Mouse (Mus musculus) cortical plate, adult 2 months (tissue): Measurements from ENCODE around the gene Ifitm10. TPM values are rescaled to one million over a fixed set of nuclear protein-coding genes. Genes with fewer than 3 reads are reported as not detected.

Source experiments
- H3K27ac ChIP-seq: fragments of 200-500 bp; 2 replicates; pipeline ENCODE4 v1.5.1; 2012; ENCODE audit warnings: low read length, control low read depth, inconsistent platforms; ENCODE audit not compliant: insufficient read depth
- H3K4me1 ChIP-seq: fragments of 200-500 bp; 2 replicates; pipeline ENCODE4 v1.6.1; 2011; ENCODE audit warnings: low read length; ENCODE audit not compliant: control insufficient read depth, insufficient read depth
- H3K4me3 ChIP-seq: fragments of 200-500 bp; 2 replicates; pipeline ENCODE4 v1.5.1; 2011; ENCODE audit warnings: mild to moderate bottlenecking, low read length, control low read depth; ENCODE audit not compliant: insufficient read depth
- CTCF ChIP-seq: fragments of 200-500 bp; IDR thresholded peaks from 2 replicates; pipeline ENCODE4 v1.5.1; 2011; ENCODE audit warnings: mild to moderate bottlenecking, control low read depth, low read length; ENCODE audit not compliant: insufficient read depth; ENCODE audit errors: extremely low read depth
- POLR2A ChIP-seq: fragments of 200-500 bp; IDR thresholded peaks from 2 replicates; pipeline ENCODE4 v1.6.1; 2011; ENCODE audit warnings: mild to moderate bottlenecking, low read length, control low read depth; ENCODE audit not compliant: insufficient read depth; ENCODE audit errors: extremely low read depth
- polyA plus RNA-seq: library from polyadenylated mRNA; depleted of rRNA; stranded (reverse); fragments of >200 nt; gene quantifications from 2 replicates; pipeline ENCODE4 v1.2.3, GENCODE M21; 2012

The Ifitm10 gene
- polyA plus RNA-seq, 1 experiment: 43.0 TPM

- Histone ChIP-seq H3K4me3 (no peak within 1 kb of the TSS), H3K4me1 (peaks cover 6% of the 10 kb centered on the region), H3K27ac (no peak within 1 kb of the TSS)
- no peak for TF ChIP-seq CTCF
- no peak for TF ChIP-seq POLR2A
These were observed 9.0 kb upstream of the Ifitm10 start, which contains the start of gene Gm49369 for GRCm38 (mm10) chr7:142382567-142382966. TSS of gene Gm49369 (minus strand) at chr7:142382667.

- no peak overlapping the region for H3K27ac ChIP-seq
- no peak for TF ChIP-seq POLR2A
- no peak for TF ChIP-seq CTCF
- no peak overlapping the region for H3K4me3 ChIP-seq
- peaks cover 3% of the 10 kb centered on the region for H3K4me1 ChIP-seq
These were observed 7.6 kb upstream of the Ifitm10 start for GRCm38 (mm10) chr7:142381175-142381574.

- H3K4me1 ChIP-seq: no peaks in the 10 kb centered on the region
- no peak overlapping the region for H3K4me3 ChIP-seq
- no peak for TF ChIP-seq CTCF
- TF ChIP-seq POLR2A: no peak
- no peak overlapping the region for H3K27ac ChIP-seq
These were observed 5.6 kb upstream of the Ifitm10 start for GRCm38 (mm10) chr7:142379186-142379585.

- TF ChIP-seq CTCF (no peak), POLR2A (no peak)
- Histone ChIP-seq H3K27ac (no peak overlapping the region), H3K4me3 (no peak overlapping the region), H3K4me1 (0 out of 2 replicates have a peak, but pooled peaks cover 2% of the 10 kb centered on the region)
These were observed 3.8 kb upstream of the Ifitm10 start for GRCm38 (mm10) chr7:142377233-142377925.

- TF ChIP-seq POLR2A: no peak
- TF ChIP-seq CTCF: no peak
- Histone ChIP-seq H3K27ac (no peak overlapping the region), H3K4me1 (0 out of 2 replicates have a peak, but pooled peaks cover 2% of the 10 kb centered on the region), H3K4me3 (no peak overlapping the region)
These were observed 2.5 kb upstream of the Ifitm10 start for GRCm38 (mm10) chr7:142376096-142376495.

- H3K4me3 ChIP-seq: no peak overlapping the region
These were observed 1.7 kb upstream of the Ifitm10 start for GRCm38 (mm10) chr7:142375261-142375724.

GRCm38 (mm10) chr7:142374413-142375015, 961 bp upstream of the Ifitm10 start:
- TF ChIP-seq POLR2A (no peak), CTCF (no peak)
- Histone ChIP-seq H3K27ac (no peak overlapping the region), H3K4me3 (no peak overlapping the region), H3K4me1 (0 out of 2 replicates have a peak, but pooled peaks cover 2% of the 10 kb centered on the region)

More at GRCm38 (mm10) chr7:142375261-142375724, 1.7 kb upstream of the Ifitm10 start:
- Histone ChIP-seq H3K4me1 (0 out of 2 replicates have a peak, but pooled peaks cover 2% of the 10 kb centered on the region), H3K27ac (peak overlapping the region; percentile 60)
- no peak for TF ChIP-seq CTCF
- no peak for TF ChIP-seq POLR2A

- TF ChIP-seq POLR2A: no peak
- Histone ChIP-seq H3K27ac (no peak overlapping the region), H3K4me1 (0 out of 2 replicates have a peak, but pooled peaks cover 2% of the 10 kb centered on the region), H3K4me3 (no peak overlapping the region; the same call in 1 of the 2 replicates)
These were observed 514 bp downstream of the Ifitm10 start for GRCm38 (mm10) chr7:142373039-142373438.

GRCm38 (mm10) chr7:142371768-142372661, 1.5 kb downstream of the Ifitm10 start:
- 0 out of 2 replicates have a peak, but pooled peaks cover 2% of the 10 kb centered on the region for H3K4me1 ChIP-seq
- H3K27ac ChIP-seq: peak overlapping the region; percentile 61
- no peak for TF ChIP-seq CTCF
- TF ChIP-seq POLR2A: no peak
- peak overlapping the region; percentile 74 for H3K4me3 ChIP-seq

- Histone ChIP-seq H3K27ac (peak overlapping the region; percentile 45; the same call in 1 of the 2 replicates), H3K4me3 (peak overlapping the region; percentile 74), H3K4me1 (0 out of 2 replicates have a peak, but pooled peaks cover 2% of the 10 kb centered on the region)
- no peak for TF ChIP-seq CTCF
- TF ChIP-seq POLR2A: no peak
These were observed 2.2 kb downstream of the Ifitm10 start for GRCm38 (mm10) chr7:142371398-142371767.
